Mouse (Mus musculus) ES-E14 (cell line): ENCODE data around the gene Ptprs.

Experiments used
- CHD2 ChIP-seq: IDR thresholded peaks from 2 replicates; pipeline ENCODE4 v1.6.1; 2014; ENCODE audit warnings: mild to moderate bottlenecking, low read depth, low read length, inconsistent platforms
- HCFC1 ChIP-seq: IDR thresholded peaks from 2 replicates; pipeline ENCODE4 v1.6.1; 2012; ENCODE audit warnings: low read length, inconsistent platforms, borderline replicate concordance; ENCODE audit not compliant: insufficient read depth
- MAFK ChIP-seq: IDR thresholded peaks from 2 replicates; pipeline ENCODE4 v1.6.1; 2014; ENCODE audit warnings: mild to moderate bottlenecking, low read depth, low read length, inconsistent platforms; ENCODE audit not compliant: insufficient read depth
- ZNF384 ChIP-seq: IDR thresholded peaks from 2 replicates; pipeline ENCODE4 v1.6.1; 2012; ENCODE audit warnings: low read depth, low read length, inconsistent platforms

DNA sequence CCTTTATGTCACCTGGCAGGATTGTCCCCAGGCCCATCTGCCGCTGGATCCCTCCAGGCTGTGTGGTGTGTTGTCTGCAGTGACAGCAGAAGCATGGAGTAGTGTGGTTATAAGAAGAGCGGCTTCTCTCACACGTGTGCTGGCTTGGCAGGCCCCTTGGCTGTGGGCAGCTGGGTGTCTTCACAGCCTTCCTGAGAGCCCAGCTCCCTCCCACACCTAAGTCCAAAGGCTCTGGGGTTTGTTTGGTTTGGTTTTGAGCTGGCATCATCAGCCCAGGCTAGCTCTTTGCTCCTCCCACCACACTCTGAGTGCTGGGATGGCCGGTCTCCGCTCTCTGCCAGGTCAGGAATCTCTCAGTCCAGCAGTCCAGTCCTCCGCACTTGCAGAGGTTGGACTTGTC, 83.0 kb downstream of the Ptprs start:
- TF ChIP-seq ZNF384: no peak
- TF ChIP-seq HCFC1: no peak
- no peak for TF ChIP-seq CHD2
- TF ChIP-seq MAFK: no peak
